Mouse (Mus musculus): ENCODE data around the gene Tmem87b.

Tmem87b gene

GRCm38 (mm10) chr2:128820631-128821030 lies 2.7 kb downstream of the Tmem87b start:
- DNase-seq = no peak

- DNase-seq = no peak
Measured at GRCm38 (mm10) chr2:128823893-128824292, 6.0 kb downstream of the Tmem87b start.

- DNase-seq = no peak
Measured at GRCm38 (mm10) chr2:128827787-128828186, 9.9 kb downstream of the Tmem87b start.

GRCm38 (mm10) chr2:128832611-128833010 lies 14.7 kb downstream of the Tmem87b start:
- no peak for DNase-seq

GRCm38 (mm10) chr2:128833035-128833434 lies 15.1 kb downstream of the Tmem87b start:
- DNase-seq = no peak

- no peak for DNase-seq
Measured at GRCm38 (mm10) chr2:128833435-128833834, 15.5 kb downstream of the Tmem87b start.

GRCm38 (mm10) chr2:128837531-128837930 lies 19.6 kb downstream of the Tmem87b start:
- DNase-seq = no peak

GRCm38 (mm10) chr2:128838611-128839010 lies 20.7 kb downstream of the Tmem87b start:
- DNase-seq = no peak

- no peak for DNase-seq
Measured at GRCm38 (mm10) chr2:128839501-128839900, 21.6 kb downstream of the Tmem87b start.

GRCm38 (mm10) chr2:128842437-128842836 lies 24.5 kb downstream of the Tmem87b start:
- no peak for DNase-seq

GRCm38 (mm10) chr2:128850036-128850435 lies 32.1 kb downstream of the Tmem87b start:
- no peak for DNase-seq

GRCm38 (mm10) chr2:128856673-128857072 lies 38.8 kb downstream of the Tmem87b start:
- no peak for DNase-seq

GRCm38 (mm10) chr2:128858962-128859361 lies 41.0 kb downstream of the Tmem87b start:
- DNase-seq = no peak

- DNase-seq = no peak
Measured at GRCm38 (mm10) chr2:128859861-128860260, 41.9 kb downstream of the Tmem87b start.

GRCm38 (mm10) chr2:128862636-128863035 lies 44.7 kb downstream of the Tmem87b start, which contains the start of gene Fbln7:
Gene Fbln7, plus strand, starts transcription at chr2:128862981.
- no peak for DNase-seq

- DNase-seq = no peak
Measured at GRCm38 (mm10) chr2:128863777-128864331, 45.9 kb downstream of the Tmem87b start.

- no peak for DNase-seq
Measured at GRCm38 (mm10) chr2:128865061-128865460, 47.1 kb downstream of the Tmem87b start.

GRCm38 (mm10) chr2:128871656-128872055 lies 53.7 kb downstream of the Tmem87b start:
- DNase-seq = no peak

GRCm38 (mm10) chr2:128872256-128872655 lies 54.3 kb downstream of the Tmem87b start:
- DNase-seq = no peak

- DNase-seq = no peak
Measured at GRCm38 (mm10) chr2:128875526-128875925, 57.6 kb downstream of the Tmem87b start.

- DNase-seq = peak; percentile 47
Measured at GRCm38 (mm10) chr2:128881236-128881635, 63.3 kb downstream of the Tmem87b start.

GRCm38 (mm10) chr2:128885225-128885811 lies 67.4 kb downstream of the Tmem87b start:
- DNase-seq = no peak

- no peak for DNase-seq
Measured at GRCm38 (mm10) chr2:128887866-128888550, 70.1 kb downstream of the Tmem87b start.

GRCm38 (mm10) chr2:128890661-128891335 lies 72.9 kb downstream of the Tmem87b start:
- no peak for DNase-seq
